27 mouse cellular contexts compared by ENCODE assay signal in genomic region chr11:67364551-67364950, GRCm38 (mm10). TPM values are rescaled to one million over a fixed set of nuclear protein-coding genes. Genes with fewer than 3 reads are reported as not detected.
DNase-seq lines count a peak whose midpoint lies in the region; ATAC-seq and TF ChIP-seq lines count a peak whose summit lies in the region.
"Had no signal": no experiment of that assay in that cellular context is flagged by ENCODE, and none has a peak within 500 bp of the region (broad histone marks: within the 10 kb centered on the region; RNA-seq: fewer than 3 reads in every experiment).

No protein-coding gene starts in this region.

- no peak for ATAC-seq in lung, embryonic 15.5 days (ENCODE audit: borderline replicate concordance, extremely low read depth, low FRiP score, low TSS enrichment)
- no peak for ATAC-seq in G1E (ENCODE audit: extremely low read depth, insufficient number of reproducible peaks, low FRiP score, poor library complexity, severe bottlenecking)
- ATAC-seq: forebrain, embryonic 16.5 days; hindbrain, embryonic 16.5 days; intestine, embryonic 15.5 days; midbrain, embryonic 13.5 days had no signal

- peaks cover 12% of the 10 kb centered on the region; the same call in 1 of the 2 replicates for H3K4me1 ChIP-seq in lung, embryonic 15.5 days
- no peaks in the 10 kb centered on the region for H3K4me1 ChIP-seq in G1E (ENCODE audit: insufficient read depth, low read depth, low read length)
- H3K4me1 ChIP-seq: intestine, embryonic 15.5 days; liver, embryonic 13.5 days; midbrain, embryonic 13.5 days had no signal

- peak overlapping the region; percentile 41; the same call in 1 of the 2 replicates for H3K27ac ChIP-seq in lung, embryonic 15.5 days
- H3K27ac ChIP-seq: forebrain, embryonic 10.5 days; intestine, embryonic 15.5 days; limb, embryonic 13.5 days; liver, embryonic 13.5 days; midbrain, embryonic 13.5 days had no signal

- H3K9ac ChIP-seq in lung, embryonic 15.5 days: no peak overlapping the region
- H3K9ac ChIP-seq: intestine, embryonic 15.5 days; limb, embryonic 13.5 days; liver, embryonic 13.5 days; midbrain, embryonic 13.5 days had no signal

- no peaks in the 10 kb centered on the region for H3K9me3 ChIP-seq in lung, embryonic 15.5 days
- peaks cover 67% of the 10 kb centered on the region for H3K9me3 ChIP-seq in G1E (replicated peaks)
- H3K9me3 ChIP-seq: forebrain, embryonic 10.5 days; intestine, embryonic 15.5 days; limb, embryonic 13.5 days; liver, embryonic 13.5 days; midbrain, embryonic 13.5 days had no signal

- no peak overlapping the region for H3K4me3 ChIP-seq in lung, embryonic 15.5 days
- H3K4me3 ChIP-seq in G1E (ENCODE audit: low read depth, low read length): peak overlapping the region; percentile 37; the same call in 1 of the 2 replicates
- H3K4me3 ChIP-seq: forebrain, embryonic 10.5 days; intestine, embryonic 15.5 days; limb, embryonic 13.5 days; liver, embryonic 13.5 days; midbrain, embryonic 13.5 days had no signal

- WGBS in lung, embryonic 15.5 days: 76% methylated on average over 12 of the region's 12 CpGs

- no peak for TF ChIP-seq CTCF in G1E (IDR thresholded peaks at IDR 0.05; ENCODE audit: low read depth, low read length)

- DNase-seq in lung, postnatal 25 days (ENCODE audit: low spot score): no peak
- no peak for DNase-seq in G1E (ENCODE audit: low spot score)
- DNase-seq in cerebellum, adult 8-10 months: peak; percentile 36
- DNase-seq in cerebellum, postnatal 36 days: peak; percentile 66 to 73
- no peak for DNase-seq in urinary bladder, adult 18-20 months (ENCODE audit: low spot score in 2 of 2)
- DNase-seq in natural killer cell, adult 2 months (ENCODE audit: low spot score in 2 of 2): no peak
- DNase-seq: adrenal gland, postnatal 25 days; gastrocnemius, postnatal 14 days; heart, adult 11 months; kidney, adult 8-10 months; kidney, postnatal 10 days; liver, embryonic 13.5 days; lung, postnatal 10 days; right cerebral cortex, postnatal 25 days; spleen, adult 18-20 months had no signal

- no peaks in the 10 kb centered on the region for H3K27me3 ChIP-seq in lung, embryonic 15.5 days
- no peaks in the 10 kb centered on the region for H3K27me3 ChIP-seq in G1E (ENCODE audit: insufficient read depth, low read length)
- H3K27me3 ChIP-seq: intestine, embryonic 15.5 days; limb, embryonic 13.5 days; liver, embryonic 13.5 days; midbrain, embryonic 13.5 days had no signal

- no peaks in the 10 kb centered on the region for H3K36me3 ChIP-seq in lung, embryonic 15.5 days
- H3K36me3 ChIP-seq in G1E (replicated peaks): no peaks in the 10 kb centered on the region
- H3K36me3 ChIP-seq: forebrain, embryonic 10.5 days; intestine, embryonic 15.5 days; limb, embryonic 13.5 days; liver, embryonic 13.5 days; midbrain, embryonic 13.5 days had no signal

- H3K4me2 ChIP-seq in lung, embryonic 15.5 days: no peak overlapping the region
- H3K4me2 ChIP-seq: heart, embryonic 11.5 days; intestine, embryonic 15.5 days; limb, embryonic 13.5 days; liver, embryonic 13.5 days; midbrain, embryonic 13.5 days had no signal

RNA-seq across cellular contexts. Expression of gene Myh13, which starts 43.1 kb away (rescaled TPM):
- 0.07 and 0.38 TPM in 2 replicates for polyA plus RNA-seq in lung, embryonic 15.5 days (2015; fragmentation: Nextera tagmentation; extraction: Ambion mirVana)
- total RNA-seq in G1E (2014; fragmentation: Nextera tagmentation) (not detected in 2 replicates), G1E (2017) (0.05 TPM in 1 of 2 replicates, not detected in the other)
- not detected in 2 replicates for polyA plus RNA-seq in G1E (2012)
- total RNA-seq: adrenal gland, postnatal 25 days; common myeloid progenitor, adult 5-6 weeks; hematopoietic stem cell, adult 5-6 weeks; megakaryocyte, adult 5-6 weeks; monocyte, adult 5-6 weeks had no signal
- polyA plus RNA-seq: forebrain, embryonic 10.5 days; forebrain, embryonic 16.5 days; heart, embryonic 11.5 days; intestine, embryonic 15.5 days; liver, embryonic 13.5 days; midbrain, embryonic 13.5 days had no signal

Comparison
In these comparisons a context has a peak if more than half of its experiments do, and no peak if none do; other contexts are left out.
1. DNase-seq: peak in cerebellum, adult 8-10 months (single experiment) and cerebellum, postnatal 36 days (2 of 2); none in lung, postnatal 25 days (single experiment), G1E (single experiment), urinary bladder, adult 18-20 months (0 of 2) and natural killer cell, adult 2 months (0 of 2).